13 mouse cellular contexts compared by ENCODE assay signal in the genomic region with DNA sequence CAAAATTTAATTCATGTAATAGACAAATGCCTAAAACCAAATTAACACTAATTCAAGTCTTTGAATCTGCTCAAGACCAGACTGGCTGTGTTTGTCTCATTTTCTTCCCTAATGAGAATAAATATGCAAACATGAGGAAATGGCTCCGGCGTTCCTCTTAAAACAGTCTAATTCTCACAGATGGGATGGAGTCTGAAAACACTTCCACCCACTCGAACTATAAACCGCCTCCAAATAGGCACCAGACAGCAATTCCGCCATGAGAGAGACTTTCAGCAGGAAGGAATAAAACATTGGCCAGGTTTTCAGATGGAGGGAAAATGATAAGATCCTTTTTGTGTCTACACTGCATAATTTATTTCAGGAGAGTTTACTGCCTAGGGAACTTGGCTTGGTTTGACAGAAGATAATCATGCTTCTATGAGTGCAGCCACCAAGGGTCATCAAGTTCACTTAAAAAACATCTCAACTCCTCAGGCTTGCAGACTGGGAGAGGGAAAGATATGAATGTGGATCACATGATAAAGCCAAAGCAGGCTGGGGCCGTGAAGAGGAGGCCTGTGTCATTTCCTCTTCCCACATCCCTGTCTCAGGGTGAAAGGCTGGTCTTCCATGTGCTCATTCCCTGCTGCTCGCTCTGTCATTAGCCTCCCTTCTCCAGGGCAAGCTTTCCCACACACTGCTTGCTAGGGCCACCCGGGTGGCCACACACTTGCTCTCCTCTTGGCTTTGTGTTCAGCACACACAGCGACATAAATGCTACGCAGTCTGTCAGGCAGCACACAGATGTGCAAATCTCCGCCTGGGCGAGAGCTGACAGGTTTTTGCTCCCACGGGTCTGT. TPM values are rescaled to one million over a fixed set of nuclear protein-coding genes. Genes with fewer than 3 reads are reported as not detected.
DNase-seq lines count a peak whose midpoint lies in the region; ATAC-seq and TF ChIP-seq lines count a peak whose summit lies in the region.
"Had no signal": no experiment of that assay in that cellular context is flagged by ENCODE, and none has a peak within 500 bp of the region (broad histone marks: within the 10 kb centered on the region; RNA-seq: fewer than 3 reads in every experiment).

No protein-coding gene starts in this region.

- no peaks in the 10 kb centered on the region for H3K36me3 ChIP-seq in kidney, embryonic 15.5 days
- H3K36me3 ChIP-seq in kidney, embryonic 16.5 days (ENCODE audit: insufficient read depth, low read length): no peaks in the 10 kb centered on the region
- H3K36me3 ChIP-seq in E14TG2a.4 (ENCODE audit: insufficient read depth, low read length) (peaks cover 8% of the 10 kb centered on the region), ES-Bruce4 (ENCODE audit: control insufficient read depth, insufficient read depth, low read length, poor library complexity, severe bottlenecking) (no peaks in the 10 kb centered on the region)
- H3K36me3 ChIP-seq: midbrain, embryonic 15.5 days had no signal

- 53% methylated on average over 13 of the region's 13 CpGs for WGBS in kidney, embryonic 15.5 days
- WGBS in kidney, embryonic 16.5 days: 47% methylated on average over 13 of the region's 13 CpGs

- no peak for TF ChIP-seq CTCF in E14TG2a.4 (conservative IDR thresholded peaks at IDR 0.05; ENCODE audit: low read length)
- TF ChIP-seq CTCF in ES-Bruce4 (IDR thresholded peaks at IDR 0.05; ENCODE audit: low read depth, low read length): no peak

- TF ChIP-seq EP300 in ES-Bruce4 (IDR thresholded peaks at IDR 0.05; ENCODE audit: insufficient read depth, low read depth, low read length): no peak

- no peaks in the 10 kb centered on the region for H3K9me3 ChIP-seq in kidney, embryonic 15.5 days (replicated peaks)
- no peaks in the 10 kb centered on the region for H3K9me3 ChIP-seq in kidney, embryonic 16.5 days (ENCODE audit: low read length)
- H3K9me3 ChIP-seq in E14TG2a.4 (ENCODE audit: low read length) (no peaks in the 10 kb centered on the region), ES-Bruce4 (replicated peaks; ENCODE audit: control insufficient read depth, insufficient read depth, low read length, poor library complexity, severe bottlenecking) (no peaks in the 10 kb centered on the region)
- H3K9me3 ChIP-seq: G1E; midbrain, embryonic 15.5 days had no signal

- 0 out of 2 replicates have a peak, but pooled peaks have one; percentile 29 for ATAC-seq in kidney, embryonic 15.5 days (replicated peaks; ENCODE audit: low FRiP score)
- ATAC-seq in kidney, embryonic 16.5 days (ENCODE audit: low FRiP score, low TSS enrichment): no peak; the same call in 1 of the 2 replicates
- ATAC-seq: activated CD4-positive, CD25-positive, alpha-beta regulatory T cell, adult 4 months; midbrain, embryonic 15.5 days had no signal

- no peaks in the 10 kb centered on the region for H3K27me3 ChIP-seq in kidney, embryonic 15.5 days
- no peaks in the 10 kb centered on the region for H3K27me3 ChIP-seq in kidney, embryonic 16.5 days (ENCODE audit: insufficient read depth, low read length)
- H3K27me3 ChIP-seq in E14TG2a.4 (ENCODE audit: insufficient read depth, low read length) (no peaks in the 10 kb centered on the region), ES-Bruce4 (ENCODE audit: control insufficient read depth, insufficient read depth, low read length, poor library complexity, severe bottlenecking) (no peaks in the 10 kb centered on the region)
- H3K27me3 ChIP-seq: midbrain, embryonic 15.5 days had no signal

- peak; percentile 24 to 33 for DNase-seq in layer of hippocampus, adult 8-10 months (ENCODE audit: low spot score in 2 of 2)
- DNase-seq in urinary bladder, postnatal 10 days (ENCODE audit: low spot score): no peak
- DNase-seq in adrenal gland, postnatal 10 days: no peak
- DNase-seq: heart, postnatal 4 days; lung, postnatal 10 days; thymus, postnatal 25 days had no signal

- TF ChIP-seq POLR2A in ES-Bruce4 (IDR thresholded peaks at IDR 0.05; ENCODE audit: insufficient read depth, low read length): no peak

- H3K27ac ChIP-seq in kidney, embryonic 15.5 days: no peak overlapping the region
- H3K27ac ChIP-seq in kidney, embryonic 16.5 days (ENCODE audit: low read length): no peak overlapping the region
- H3K27ac ChIP-seq in ES-Bruce4 (ENCODE audit: insufficient read depth, low read length): no peak overlapping the region
- H3K27ac ChIP-seq: midbrain, embryonic 15.5 days had no signal

- no peak overlapping the region for H3K9ac ChIP-seq in kidney, embryonic 15.5 days
- no peak overlapping the region for H3K9ac ChIP-seq in kidney, embryonic 16.5 days (replicated peaks; ENCODE audit: low read length)
- no peak overlapping the region for H3K9ac ChIP-seq in ES-Bruce4 (ENCODE audit: low read depth, poor library complexity, severe bottlenecking)
- H3K9ac ChIP-seq: midbrain, embryonic 15.5 days had no signal

- no peak overlapping the region for H3K4me2 ChIP-seq in kidney, embryonic 15.5 days
- H3K4me2 ChIP-seq in kidney, embryonic 16.5 days (replicated peaks; ENCODE audit: low read depth, low read length): no peak overlapping the region
- H3K4me2 ChIP-seq: midbrain, embryonic 15.5 days had no signal

- H3K4me3 ChIP-seq in kidney, embryonic 15.5 days (replicated peaks): no peak overlapping the region
- H3K4me3 ChIP-seq in kidney, embryonic 16.5 days (ENCODE audit: low read length): no peak overlapping the region
- H3K4me3 ChIP-seq in E14TG2a.4 (replicated peaks; ENCODE audit: low read length) (0 out of 2 replicates have a peak overlapping the region, but pooled peaks have one; percentile 24), ES-Bruce4 (ENCODE audit: low read depth, low read length) (peak overlapping the region; percentile 22)
- H3K4me3 ChIP-seq: midbrain, embryonic 15.5 days had no signal

- 0 out of 2 replicates have a peak, but pooled peaks cover 7% of the 10 kb centered on the region for H3K4me1 ChIP-seq in kidney, embryonic 15.5 days
- peaks cover 7% of the 10 kb centered on the region for H3K4me1 ChIP-seq in kidney, embryonic 16.5 days (ENCODE audit: insufficient read depth, low read length)
- H3K4me1 ChIP-seq in E14TG2a.4 (replicated peaks; ENCODE audit: low read depth, low read length) (peaks cover 5% of the 10 kb centered on the region), ES-Bruce4 (ENCODE audit: control insufficient read depth, insufficient read depth, low read length) (no peaks in the 10 kb centered on the region)
- H3K4me1 ChIP-seq: midbrain, embryonic 15.5 days had no signal

RNA-seq across cellular contexts. Expression of a gene that starts 35.0 kb away (rescaled TPM):
- 0.05 TPM in 1 of 2 replicates, not detected in the other for polyA plus RNA-seq in kidney, embryonic 15.5 days (2015; fragmentation: Nextera tagmentation; extraction: Ambion mirVana)
- polyA plus RNA-seq in kidney, embryonic 16.5 days (2015; fragmentation: Nextera tagmentation; extraction: Ambion mirVana): 0.30 TPM in 1 of 2 replicates, not detected in the other
- not detected in 2 replicates for polyA plus RNA-seq in ES-Bruce4 (2011; ENCODE audit: insufficient read depth, insufficient read length, low read depth, missing spikeins)
- total RNA-seq in layer of hippocampus, adult 8-10 months (2022): not detected
- total RNA-seq in adrenal gland, postnatal 10 days (2021): under 1 TPM; 0.18 to 0.33 TPM
- total RNA-seq: heart, postnatal 4 days had no signal

RNA-seq across cellular contexts. Expression of a gene that starts 46.7 kb away (rescaled TPM):
- 3.2 TPM in 2 replicates for polyA plus RNA-seq in kidney, embryonic 15.5 days (2015; fragmentation: Nextera tagmentation; extraction: Ambion mirVana)
- polyA plus RNA-seq in kidney, embryonic 16.5 days (2015; fragmentation: Nextera tagmentation; extraction: Ambion mirVana): 3.0 and 3.2 TPM in 2 replicates
- 2.1 TPM in 2 replicates for polyA plus RNA-seq in ES-Bruce4 (2011; ENCODE audit: insufficient read depth, insufficient read length, low read depth, missing spikeins)
- under 1 TPM; 0.10 to 0.41 (median 0.17) TPM for total RNA-seq in layer of hippocampus, adult 8-10 months (2022)
- 1 to 10 TPM; 2.3 to 2.8 TPM for total RNA-seq in adrenal gland, postnatal 10 days (2021)
- polyA plus RNA-seq: G1E had no signal

Comparison
In these comparisons a context has a peak if more than half of its experiments do, and no peak if none do; other contexts are left out.
1. H3K4me3 ChIP-seq: peak in E14TG2a.4 (single experiment) and ES-Bruce4 (single experiment); none in kidney, embryonic 15.5 days (single experiment) and kidney, embryonic 16.5 days (single experiment).
2. DNase-seq: peak in layer of hippocampus, adult 8-10 months (2 of 2); none in urinary bladder, postnatal 10 days (single experiment) and adrenal gland, postnatal 10 days (single experiment).